Mouse (Mus musculus): ENCODE data around the gene Grip2.

Gene Grip2

GRCm38 (mm10) chr6:91729677-91730127 lies 97.3 kb downstream of the Grip2 start:
- no peak for DNase-seq (ENCODE audit: low spot score in 2 of 2)

GRCm38 (mm10) chr6:91728939-91729619 lies 98.0 kb downstream of the Grip2 start:
- no peak for DNase-seq (ENCODE audit: low spot score in 2 of 2)

- DNase-seq (ENCODE audit: low spot score in 2 of 2): no peak
These were observed 99.7 kb downstream of the Grip2 start for GRCm38 (mm10) chr6:91727361-91727760.

GRCm38 (mm10) chr6:91721215-91721701 lies 105.8 kb downstream of the Grip2 start:
- no peak for DNase-seq (ENCODE audit: low spot score in 2 of 2)

GRCm38 (mm10) chr6:91720588-91721214 lies 106.3 kb downstream of the Grip2 start:
- no peak for DNase-seq (ENCODE audit: low spot score in 2 of 2)

- DNase-seq (ENCODE audit: low spot score in 2 of 2): no peak
These were observed 107.1 kb downstream of the Grip2 start for GRCm38 (mm10) chr6:91719865-91720533.

GRCm38 (mm10) chr6:91719042-91719747 lies 107.9 kb downstream of the Grip2 start:
- DNase-seq (ENCODE audit: low spot score in 2 of 2): no peak

- no peak for DNase-seq (ENCODE audit: low spot score in 2 of 2)
These were observed 108.4 kb downstream of the Grip2 start for GRCm38 (mm10) chr6:91718603-91719002.

GRCm38 (mm10) chr6:91718067-91718466 lies 109.0 kb downstream of the Grip2 start:
- DNase-seq (ENCODE audit: low spot score in 2 of 2): no peak

GRCm38 (mm10) chr6:91715988-91716810 lies 110.9 kb downstream of the Grip2 start:
- no peak for DNase-seq (ENCODE audit: low spot score in 2 of 2)

- DNase-seq (ENCODE audit: low spot score in 2 of 2): no peak
These were observed 112.0 kb downstream of the Grip2 start for GRCm38 (mm10) chr6:91715023-91715422.

GRCm38 (mm10) chr6:91713370-91713896 lies 113.6 kb downstream of the Grip2 start:
- DNase-seq (ENCODE audit: low spot score in 2 of 2): no peak

- DNase-seq (ENCODE audit: low spot score in 2 of 2): peak in 1 of 2 experiments; percentile 10
These were observed 114.2 kb downstream of the Grip2 start for GRCm38 (mm10) chr6:91712855-91713331.

GRCm38 (mm10) chr6:91712097-91712854 lies 114.8 kb downstream of the Grip2 start:
- DNase-seq (ENCODE audit: low spot score in 2 of 2): no peak
